ENCODE assay signal across 9 mouse cellular contexts in the genomic region with DNA sequence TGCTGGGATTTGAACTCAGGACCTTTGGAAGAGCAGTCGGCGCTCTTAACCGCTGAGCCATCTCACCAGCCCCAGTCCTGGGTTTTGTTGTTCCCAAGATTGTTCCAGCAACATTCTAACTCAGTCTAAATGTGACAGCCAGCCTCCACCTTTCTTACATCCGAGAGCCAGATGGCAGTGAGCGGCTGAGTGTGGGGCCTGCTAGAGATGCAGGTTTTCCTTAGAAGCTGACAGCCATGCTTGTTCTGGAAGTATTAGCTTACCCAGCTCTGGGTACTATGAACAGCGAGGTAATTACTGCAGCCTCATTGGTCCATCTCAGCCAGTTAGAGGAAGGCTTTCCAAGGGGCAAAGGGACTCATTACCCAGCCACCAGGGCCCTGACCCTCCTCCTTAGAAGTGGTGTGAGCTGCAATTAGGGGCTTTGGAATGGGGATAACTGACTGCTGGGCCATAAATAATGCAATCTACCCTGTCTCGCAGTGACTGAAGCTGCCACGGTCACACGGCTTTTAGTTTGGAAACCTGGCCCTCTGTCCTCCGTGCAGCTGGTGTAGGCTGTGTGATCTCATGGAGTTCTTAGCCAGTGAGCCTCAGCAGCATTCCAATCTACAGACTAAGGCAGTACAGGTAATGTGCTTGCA. TPM values are rescaled to one million over a fixed set of nuclear protein-coding genes. Genes with fewer than 3 reads are reported as not detected.
A peak's percentile ranks its signal among the peaks of the same experiment; 100 is the strongest.
DNase-seq lines count a peak whose midpoint lies in the region; ATAC-seq lines count a peak whose summit lies in the region.
"Had no signal": no experiment of that assay in that cellular context is flagged by ENCODE, and none has a peak within 500 bp of the region (broad histone marks: within the 10 kb centered on the region; RNA-seq: fewer than 3 reads in every experiment).

No protein-coding gene starts in this region.

- no peak for DNase-seq in heart, adult 18-20 months
- DNase-seq in embryo, embryonic 11 days = peak; percentile 64
- DNase-seq in hindbrain, embryonic 10.5 days (ENCODE audit: low spot score) = no peak
- DNase-seq in cerebellum, postnatal 36 days = no peak
- no peak for DNase-seq in spleen, postnatal 36 days (ENCODE audit: low spot score in 2 of 2)
- DNase-seq: liver, embryonic 13.5 days had no signal

- H3K4me1 ChIP-seq in heart, embryonic 14.5 days (ENCODE audit: control insufficient read depth in 2 of 2, insufficient read depth in 2 of 2, low read length in 2 of 2) = peaks cover 35 to 56% of the 10 kb centered on the region in 2 experiments
- peaks cover 46% of the 10 kb centered on the region for H3K4me1 ChIP-seq in hindbrain, embryonic 10.5 days (replicated peaks)
- peaks cover 44% of the 10 kb centered on the region for H3K4me1 ChIP-seq in midbrain, embryonic 12.5 days

- H3K27me3 ChIP-seq in heart, embryonic 14.5 days (ENCODE audit: control insufficient read depth, insufficient read depth, low read length) = no peaks in the 10 kb centered on the region
- H3K27me3 ChIP-seq in hindbrain, embryonic 10.5 days (ENCODE audit: insufficient read depth, poor library complexity, severe bottlenecking) = no peaks in the 10 kb centered on the region
- no peaks in the 10 kb centered on the region for H3K27me3 ChIP-seq in midbrain, embryonic 12.5 days
- H3K27me3 ChIP-seq: liver, embryonic 13.5 days had no signal

- ATAC-seq in heart, embryonic 14.5 days (ENCODE audit: insufficient number of reproducible peaks, insufficient read depth, low FRiP score, low read depth) = no peak
- ATAC-seq in midbrain, embryonic 12.5 days (ENCODE audit: low FRiP score, low read depth) = peak; percentile 66
- no peak for ATAC-seq in megakaryocyte progenitor cell, adult 5-6 weeks (replicated peaks; ENCODE audit: poor library complexity)

- peak overlapping the region; percentile 7; the same call in 1 of the 2 replicates for H3K9ac ChIP-seq in heart, embryonic 14.5 days (ENCODE audit: low read length)
- no peak overlapping the region for H3K9ac ChIP-seq in midbrain, embryonic 12.5 days (replicated peaks)
- H3K9ac ChIP-seq: liver, embryonic 13.5 days had no signal

- WGBS in heart, embryonic 14.5 days = 77% methylated on average over 10 of the region's 10 CpGs
- 76% methylated on average over 10 of the region's 10 CpGs for WGBS in hindbrain, embryonic 10.5 days
- 67% methylated on average over 10 of the region's 10 CpGs for WGBS in midbrain, embryonic 12.5 days

- no peak overlapping the region for H3K4me2 ChIP-seq in heart, embryonic 14.5 days (ENCODE audit: low read length)
- no peak overlapping the region for H3K4me2 ChIP-seq in midbrain, embryonic 12.5 days (replicated peaks)
- H3K4me2 ChIP-seq: liver, embryonic 13.5 days had no signal

- 0 out of 4 replicates have a peak overlapping the region, but pooled peaks of 1 of the 2 experiments have one; percentile 12 for H3K27ac ChIP-seq in heart, embryonic 14.5 days (replicated peaks in 1 of 2; ENCODE audit: control insufficient read depth in 1 of 2, insufficient read depth in 1 of 2, low read depth in 2 of 2, low read length in 2 of 2)
- peak overlapping the region; percentile 72 for H3K27ac ChIP-seq in hindbrain, embryonic 10.5 days
- H3K27ac ChIP-seq in midbrain, embryonic 12.5 days (replicated peaks) = peak overlapping the region; percentile 71
- H3K27ac ChIP-seq: liver, embryonic 13.5 days had no signal

- H3K4me3 ChIP-seq in heart, embryonic 14.5 days (ENCODE audit: control insufficient read depth in 1 of 2, insufficient read depth in 1 of 2, low read depth in 1 of 2, low read length in 2 of 2) = no peak overlapping the region
- no peak overlapping the region for H3K4me3 ChIP-seq in hindbrain, embryonic 10.5 days
- no peak overlapping the region for H3K4me3 ChIP-seq in midbrain, embryonic 12.5 days
- H3K4me3 ChIP-seq: liver, embryonic 13.5 days had no signal

- no peaks in the 10 kb centered on the region for H3K9me3 ChIP-seq in heart, embryonic 14.5 days (ENCODE audit: control insufficient read depth, low read length)
- peaks cover 7% of the 10 kb centered on the region for H3K9me3 ChIP-seq in hindbrain, embryonic 10.5 days
- H3K9me3 ChIP-seq in midbrain, embryonic 12.5 days = no peaks in the 10 kb centered on the region
- H3K9me3 ChIP-seq: liver, embryonic 13.5 days had no signal

- peaks cover 11% of the 10 kb centered on the region; the same call in 1 of the 2 replicates for H3K36me3 ChIP-seq in heart, embryonic 14.5 days (ENCODE audit: control insufficient read depth, insufficient read depth, low read length)
- H3K36me3 ChIP-seq in hindbrain, embryonic 10.5 days = peaks cover 44% of the 10 kb centered on the region
- peaks cover 12% of the 10 kb centered on the region for H3K36me3 ChIP-seq in midbrain, embryonic 12.5 days

RNA-seq across cellular contexts. Expression of gene Trak1, which starts 22.1 kb away (rescaled TPM):
- 41.3 and 42.1 TPM in 2 replicates for polyA plus RNA-seq in heart, embryonic 14.5 days (2014; fragmentation: Nextera tagmentation; extraction: Ambion mirVana)
- 100 to 1,000 TPM; 294 to 298 TPM for total RNA-seq in heart, adult 18-20 months (2021)
- polyA plus RNA-seq in hindbrain, embryonic 10.5 days (2016; fragmentation: Nextera tagmentation; extraction: Ambion mirVana) = 24.1 and 33.1 TPM in 2 replicates
- polyA plus RNA-seq in midbrain, embryonic 12.5 days (2016; fragmentation: Nextera tagmentation; extraction: Ambion mirVana) = 38.0 and 42.2 TPM in 2 replicates
- 30.2 and 33.4 TPM in 2 replicates for total RNA-seq in megakaryocyte progenitor cell, adult 5-6 weeks (2015)
- 21.0 and 24.0 TPM in 2 replicates for total RNA-seq in megakaryocyte progenitor cell, adult 5-6 weeks (2017)

RNA-seq across cellular contexts. Expression of gene Ulk4, which starts 42.4 kb away (rescaled TPM):
- polyA plus RNA-seq in heart, embryonic 14.5 days (2014; fragmentation: Nextera tagmentation; extraction: Ambion mirVana) = 87.5 and 95.4 TPM in 2 replicates
- total RNA-seq in heart, adult 18-20 months (2021) = under 1 TPM; 0.22 to 0.46 TPM
- 123 and 131 TPM in 2 replicates for polyA plus RNA-seq in hindbrain, embryonic 10.5 days (2016; fragmentation: Nextera tagmentation; extraction: Ambion mirVana)
- 193 and 218 TPM in 2 replicates for polyA plus RNA-seq in midbrain, embryonic 12.5 days (2016; fragmentation: Nextera tagmentation; extraction: Ambion mirVana)
- 0.25 and 0.68 TPM in 2 replicates for total RNA-seq in megakaryocyte progenitor cell, adult 5-6 weeks (2015)
- total RNA-seq in megakaryocyte progenitor cell, adult 5-6 weeks (2017) = 2.8 and 4.7 TPM in 2 replicates
